Mouse (Mus musculus) stomach, postnatal 0 days (tissue): ENCODE measurements around the gene Dnajc17. TPM values are rescaled to one million over a fixed set of nuclear protein-coding genes. Genes with fewer than 3 reads are reported as not detected.

Source experiments
- ATAC-seq: fragments of 200-750 bp; cut with Nextera tagmentation; 2 replicates; pipeline ENCODE4 v1.8.0; 2017; ENCODE audit not compliant: low FRiP score, low TSS enrichment
- DNase-seq: peaks from one replicate; pipeline ENCODE4 v3.0.0-alpha.2; 2016; ENCODE audit warnings: low spot score
- H3K27ac ChIP-seq: fragments of 300-500 bp; sonication (generic); replicated peaks from 2 replicates; pipeline ENCODE4 v1.5.1; 2014; ENCODE audit warnings: mild to moderate bottlenecking, control low read depth
- H3K27me3 ChIP-seq: fragments of 300-500 bp; sonication (generic); 2 replicates; pipeline ENCODE4 v1.6.1; 2014; ENCODE audit warnings: low read length; ENCODE audit not compliant: control insufficient read depth, insufficient read depth
- H3K36me3 ChIP-seq: fragments of 300-500 bp; sonication (generic); 2 replicates; pipeline ENCODE4 v1.6.1; 2014; ENCODE audit warnings: low read length, mixed read lengths; ENCODE audit not compliant: control insufficient read depth, insufficient read depth
- H3K4me1 ChIP-seq: fragments of 300-500 bp; sonication (generic); replicated peaks from 2 replicates; pipeline ENCODE4 v1.6.1; 2014; ENCODE audit warnings: antibody characterized with exemption; ENCODE audit not compliant: control insufficient read depth, insufficient read depth
- H3K4me2 ChIP-seq: fragments of 300-500 bp; sonication (generic); replicated peaks from 2 replicates; pipeline ENCODE4 v1.6.1; 2014; ENCODE audit warnings: low read depth, mild to moderate bottlenecking, control low read depth, moderate library complexity
- H3K4me3 ChIP-seq: fragments of 300-500 bp; sonication (generic); 2 replicates; pipeline ENCODE4 v1.5.1; 2014; ENCODE audit warnings: low read depth, low read length, control low read depth
- H3K9ac ChIP-seq: fragments of 300-500 bp; sonication (generic); 2 replicates; pipeline ENCODE4 v1.6.1; 2014; ENCODE audit warnings: mild to moderate bottlenecking, low read length, control low read depth, mixed read lengths
- H3K9me3 ChIP-seq: fragments of 300-500 bp; sonication (generic); 2 replicates; pipeline ENCODE4 v1.6.1; 2016; ENCODE audit warnings: low read length; ENCODE audit not compliant: control insufficient read depth
- CTCF ChIP-seq: IDR thresholded peaks from 2 replicates; pipeline ENCODE4 v1.5.1; 2016; ENCODE audit warnings: antibody characterized with exemption, low read depth, mild to moderate bottlenecking, moderate library complexity
- EP300 ChIP-seq: optimal IDR thresholded peaks from 2 replicates; pipeline ENCODE3; 2016; ENCODE audit warnings: antibody characterized with exemption
- WGBS: fragments of 180-500 bp; shearing (Covaris S2); extraction: QIAGEN DNeasy Blood & Tissue Kit; methylation state at CpG from one replicate; pipeline ENCODE4 v1.1.7; 2014; 5-methylcytosine and 5-hydroxymethylcytosine counted together
- polyA plus RNA-seq: library from polyadenylated mRNA; unstranded; fragments of >200 nt; fragmentation: Nextera tagmentation; extraction: Ambion mirVana; gene quantifications from 2 replicates; pipeline ENCODE4 v1.2.1, GENCODE M21; 2015

The Dnajc17 gene
- polyA plus RNA-seq, 1 experiment from 2014 or later, result 12.5 TPM

GRCm38 (mm10) chr2:119177384-119177939, 31.1 kb downstream of the Dnajc17 start:
- H3K9ac ChIP-seq, result no peak overlapping the region
- TF ChIP-seq CTCF, result no peak
- no peak for TF ChIP-seq EP300
- ATAC-seq (no peak), DNase-seq (no peak)
- no peak overlapping the region for H3K27ac ChIP-seq
- WGBS, result 85% methylated on average over 5 of the region's 5 CpGs
- no peak overlapping the region for H3K4me3 ChIP-seq
- H3K9me3 ChIP-seq, result no peaks in the 10 kb centered on the region
- H3K36me3 ChIP-seq, result peaks cover 3% of the 10 kb centered on the region; the same call in 1 of the 2 replicates
- H3K27me3 ChIP-seq, result no peaks in the 10 kb centered on the region
- no peak overlapping the region for H3K4me2 ChIP-seq
- H3K4me1 ChIP-seq, result 0 out of 2 replicates have a peak, but pooled peaks cover 2% of the 10 kb centered on the region

- no peak overlapping the region for H3K27ac ChIP-seq
- no peak for ATAC-seq
- no peak overlapping the region for H3K4me3 ChIP-seq
- H3K9me3 ChIP-seq, result no peaks in the 10 kb centered on the region
- no peak overlapping the region for H3K9ac ChIP-seq
- peaks cover 3% of the 10 kb centered on the region; the same call in 1 of the 2 replicates for H3K36me3 ChIP-seq
- DNase-seq, result no peak
- no peak for TF ChIP-seq EP300
- peak; percentile 5; the same call in 1 of the 2 replicates for TF ChIP-seq CTCF
- no peak overlapping the region for H3K4me2 ChIP-seq
- H3K27me3 ChIP-seq, result no peaks in the 10 kb centered on the region
- 0 out of 2 replicates have a peak, but pooled peaks cover 2% of the 10 kb centered on the region for H3K4me1 ChIP-seq
- WGBS, result 62% methylated on average over 3 of the region's 3 CpGs
These were observed 31.8 kb downstream of the Dnajc17 start for GRCm38 (mm10) chr2:119176761-119177160.

- H3K27ac ChIP-seq, result no peak overlapping the region
- DNase-seq (no peak), ATAC-seq (peak; percentile 63)
- 49% methylated on average over 6 of the region's 6 CpGs for whole genome bisulfite sequencing
- 0 out of 2 replicates have a peak, but pooled peaks cover 2% of the 10 kb centered on the region for H3K4me1 ChIP-seq
- H3K9ac ChIP-seq, result no peak overlapping the region
- H3K4me2 ChIP-seq, result no peak overlapping the region
- no peaks in the 10 kb centered on the region for H3K9me3 ChIP-seq
- H3K4me3 ChIP-seq, result no peak overlapping the region
- H3K36me3 ChIP-seq, result peaks cover 3% of the 10 kb centered on the region; the same call in 1 of the 2 replicates
- no peaks in the 10 kb centered on the region for H3K27me3 ChIP-seq
- TF ChIP-seq CTCF, result no peak
- TF ChIP-seq EP300, result no peak
These were observed 33.0 kb downstream of the Dnajc17 start for GRCm38 (mm10) chr2:119175614-119176013.

GRCm38 (mm10) chr2:119174866-119175265, 33.7 kb downstream of the Dnajc17 start:
- Histone ChIP-seq H3K4me3 (no peak overlapping the region), H3K9ac (no peak overlapping the region), H3K9me3 (no peaks in the 10 kb centered on the region), H3K27me3 (no peaks in the 10 kb centered on the region), H3K36me3 (peaks cover 3% of the 10 kb centered on the region; the same call in 1 of the 2 replicates), H3K4me1 (0 out of 2 replicates have a peak, but pooled peaks cover 2% of the 10 kb centered on the region), H3K27ac (peak overlapping the region; percentile 70), H3K4me2 (no peak overlapping the region)
- 69% methylated on average over 14 of the region's 14 CpGs for WGBS
- no peak for ATAC-seq
- DNase-seq, result no peak
- TF ChIP-seq CTCF (no peak), EP300 (no peak)

GRCm38 (mm10) chr2:119173991-119174651, 34.5 kb downstream of the Dnajc17 start, which contains the start of gene Gm14137:
Gene Gm14137 (plus strand): TSS chr2:119174509.
- TF ChIP-seq CTCF (no peak), EP300 (no peak)
- H3K27me3 ChIP-seq, result no peaks in the 10 kb centered on the region
- H3K36me3 ChIP-seq, result peaks cover 3% of the 10 kb centered on the region; the same call in 1 of the 2 replicates
- H3K4me3 ChIP-seq, result no peak within 1 kb of the TSS
- H3K9me3 ChIP-seq, result no peaks in the 10 kb centered on the region
- H3K27ac ChIP-seq, result peak within 1 kb of the TSS; percentile 70
- DNase-seq, result no peak
- peak within 1 kb of the TSS; percentile 23; the same call in 1 of the 2 replicates for H3K9ac ChIP-seq
- H3K4me2 ChIP-seq, result no peak within 1 kb of the TSS
- WGBS, result 51% methylated on average over 8 of the region's 8 CpGs
- 0 out of 2 replicates have a peak, but pooled peaks cover 2% of the 10 kb centered on the region for H3K4me1 ChIP-seq
- peak; percentile 71 for ATAC-seq
